Mouse (Mus musculus) heart, adult 8-10 months (tissue): Measurements from ENCODE around the gene Mef2b. TPM values are rescaled to one million over a fixed set of nuclear protein-coding genes. Genes with fewer than 3 reads are reported as not detected.
A peak's percentile ranks its signal among the peaks of the same experiment; 100 is the strongest.
"Not testable (repeated sequence)": the region's sequence is repeated elsewhere in the genome, so short reads cannot be mapped to it uniquely, and the experiment has no call there.

Experiments used
- DNase-seq: peaks from one replicate; pipeline ENCODE4 v3.0.0; 2022; ENCODE audit warnings: low spot score
- total RNA-seq, 4 experiments: library from RNA; stranded (reverse); gene quantifications; 2 replicates each; pipeline ENCODE4 v1.2.4; 2022

The Mef2b gene
- total RNA-seq, 4 experiments from 2014 or later, result 0.25 to 0.78 (median 0.29) TPM; not detected in 1

GRCm38 (mm10) chr8:70178231-70178630 lies 38.7 kb downstream of the Mef2b start:
- DNase-seq, result no peak

DNA sequence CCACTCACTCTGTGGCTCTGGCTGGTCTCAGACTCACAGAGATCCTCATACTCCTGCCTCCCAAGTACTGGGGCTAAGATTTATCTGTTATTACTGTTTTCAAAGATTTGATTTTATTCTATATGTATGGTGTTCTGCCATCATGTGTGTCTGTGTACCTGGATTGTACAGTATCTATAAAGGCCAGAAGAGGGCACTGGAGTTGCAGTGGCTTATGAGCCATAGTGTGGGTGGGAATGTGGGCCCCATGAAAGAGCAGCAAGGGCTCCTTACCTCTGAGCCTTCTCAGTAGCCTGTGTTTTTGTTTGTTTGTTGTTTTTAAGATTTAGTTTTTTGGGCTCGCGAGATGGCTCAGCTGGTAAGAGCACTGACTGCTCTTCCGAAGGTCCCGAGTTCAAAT lies 39.6 kb downstream of the Mef2b start:
- DNase-seq, result no peak

DNA sequence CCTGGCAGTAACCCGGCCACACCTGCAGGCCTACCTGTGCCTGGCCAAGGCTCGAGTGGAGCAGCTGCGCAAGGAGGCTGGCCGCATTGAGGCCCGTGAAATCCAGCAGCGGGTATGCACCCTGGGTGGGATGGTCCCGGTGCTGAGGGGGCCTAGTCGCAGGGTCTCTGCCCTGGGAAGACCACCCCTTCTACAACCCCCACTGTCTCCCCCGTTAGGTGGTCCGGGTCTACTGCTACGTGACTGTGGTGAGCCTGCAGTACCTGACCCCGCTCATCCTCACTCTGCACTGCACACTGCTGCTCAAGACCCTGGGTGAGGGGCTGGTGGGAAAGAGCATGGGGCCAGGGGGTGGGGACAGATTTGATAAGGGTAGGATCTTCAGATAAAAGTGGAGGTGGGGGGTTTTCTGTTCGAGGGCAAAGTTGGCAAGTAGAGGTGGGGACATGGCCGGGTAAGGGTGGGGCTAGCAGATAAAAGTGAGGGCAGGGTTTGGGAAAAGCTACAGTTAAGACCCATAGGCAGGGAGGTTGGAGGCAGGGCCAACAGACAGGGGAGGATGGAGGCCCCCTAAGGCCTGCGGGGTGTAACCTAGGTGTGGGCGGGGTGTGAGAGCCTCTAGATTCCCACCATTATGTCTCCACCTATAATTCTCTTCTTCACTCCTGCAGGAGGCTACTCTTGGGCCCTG lies 41.8 kb downstream of the Mef2b start:
- DNase-seq, result no peak

- no peak for DNase-seq
Observed at GRCm38 (mm10) chr8:70181903-70182252, 42.4 kb downstream of the Mef2b start.

GRCm38 (mm10) chr8:70183194-70183593 lies 43.7 kb downstream of the Mef2b start:
- DNase-seq, result no peak

DNA sequence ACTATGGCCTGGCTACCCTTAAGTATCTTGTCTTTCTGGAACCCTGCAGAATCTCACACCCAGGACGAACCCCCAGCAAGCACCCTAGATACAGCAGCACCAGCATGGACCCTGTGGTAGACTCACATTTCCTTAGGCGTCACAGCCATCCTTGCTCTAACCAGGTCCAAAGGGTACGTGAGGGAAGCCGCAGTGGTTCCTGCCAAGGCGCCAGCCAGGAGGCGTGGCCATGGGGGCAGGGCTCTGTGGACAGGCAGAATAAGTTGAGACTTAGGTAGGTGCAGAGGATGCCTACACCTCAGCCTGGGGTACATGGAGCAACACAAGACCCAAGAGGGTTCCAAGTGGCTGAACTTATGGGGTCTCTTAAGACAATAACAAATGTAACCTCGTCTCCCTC lies 49.2 kb downstream of the Mef2b start:
- no peak for DNase-seq

DNA sequence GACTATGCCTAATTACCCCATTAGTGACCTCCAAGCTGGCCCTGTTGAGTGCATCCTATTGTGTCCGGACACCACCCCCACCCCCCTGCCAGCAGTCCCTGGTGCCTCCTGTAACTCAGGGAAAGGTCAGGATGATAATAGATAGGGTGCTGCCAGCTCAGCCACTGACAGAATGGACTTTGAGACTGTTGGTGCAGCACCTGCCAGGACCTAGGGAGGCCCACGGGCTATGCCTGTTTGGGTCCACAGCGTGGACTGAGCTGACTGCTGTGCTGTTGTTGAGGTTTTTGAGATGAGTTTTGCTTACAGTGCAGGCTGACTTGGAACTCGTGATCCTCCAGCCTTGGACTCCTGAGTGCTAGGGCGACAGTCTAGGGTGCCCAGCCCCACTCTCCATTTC lies 53.7 kb downstream of the Mef2b start:
- no peak for DNase-seq

DNA sequence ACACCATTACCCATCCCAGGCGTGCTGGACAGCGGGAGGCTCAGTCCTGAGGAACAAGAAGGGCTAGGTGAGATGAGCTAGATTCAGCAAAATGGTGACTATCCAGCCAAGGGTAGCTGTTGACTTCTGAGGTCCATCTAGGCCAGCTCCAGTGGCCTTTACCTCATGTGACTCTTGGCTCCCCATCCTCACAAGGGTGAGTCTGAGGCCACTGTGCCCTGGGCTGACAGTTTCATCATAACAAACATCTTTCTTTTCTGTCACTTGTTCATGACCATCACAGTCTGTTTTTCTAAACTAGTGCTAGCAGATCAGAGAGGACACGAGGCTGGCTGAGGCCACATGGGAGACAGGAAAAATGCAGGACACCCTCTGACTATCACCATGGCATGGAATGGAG lies 54.7 kb downstream of the Mef2b start:
- DNase-seq, result no peak

- DNase-seq, result no peak
Observed at GRCm38 (mm10) chr8:70195762-70196161, 56.3 kb downstream of the Mef2b start.

GRCm38 (mm10) chr8:70197603-70198002 lies 58.1 kb downstream of the Mef2b start:
- DNase-seq, result no peak

GRCm38 (mm10) chr8:70200098-70200681 lies 60.7 kb downstream of the Mef2b start:
- no peak for DNase-seq

DNA sequence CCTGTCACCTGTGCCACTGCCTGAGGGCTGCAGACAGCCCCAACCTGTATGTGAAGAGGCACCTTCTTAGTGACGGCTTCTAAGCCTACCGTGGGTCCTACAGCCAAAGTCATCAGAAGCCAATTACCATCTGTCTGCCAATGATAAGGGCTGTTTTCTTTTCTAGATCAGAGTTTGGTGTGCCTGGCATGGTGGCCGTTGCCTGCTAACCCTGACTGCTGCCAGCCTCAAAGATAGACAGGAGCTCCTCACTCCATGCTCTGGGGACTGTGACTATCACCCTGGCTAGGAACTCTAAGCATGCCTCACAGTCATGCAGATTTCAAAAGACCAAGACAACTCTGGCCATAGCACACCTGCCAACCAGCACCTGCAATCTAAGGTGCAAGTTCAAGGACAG lies 61.9 kb downstream of the Mef2b start:
- no peak for DNase-seq

GRCm38 (mm10) chr8:70203072-70203471 lies 63.6 kb downstream of the Mef2b start:
- no peak for DNase-seq

DNA sequence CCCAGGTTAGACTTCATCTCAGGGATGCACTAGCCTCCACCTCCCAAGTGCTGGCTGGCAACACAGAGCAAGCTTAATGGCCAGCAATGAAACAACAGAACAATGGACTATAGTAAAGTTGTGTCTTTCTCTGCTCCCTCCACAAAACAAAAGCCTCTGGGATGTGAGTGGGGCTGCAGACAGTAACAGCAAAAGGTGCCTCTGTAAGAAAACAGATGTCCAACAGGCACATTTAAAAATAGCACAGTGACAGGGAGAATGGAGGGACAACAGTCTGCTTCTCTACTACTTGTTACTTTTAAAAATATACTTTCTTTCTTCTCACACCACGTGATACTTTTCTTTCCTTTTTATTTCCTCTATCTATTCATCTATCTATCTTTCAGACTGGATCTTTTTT lies 65.2 kb downstream of the Mef2b start:
- DNase-seq, result no peak

DNA sequence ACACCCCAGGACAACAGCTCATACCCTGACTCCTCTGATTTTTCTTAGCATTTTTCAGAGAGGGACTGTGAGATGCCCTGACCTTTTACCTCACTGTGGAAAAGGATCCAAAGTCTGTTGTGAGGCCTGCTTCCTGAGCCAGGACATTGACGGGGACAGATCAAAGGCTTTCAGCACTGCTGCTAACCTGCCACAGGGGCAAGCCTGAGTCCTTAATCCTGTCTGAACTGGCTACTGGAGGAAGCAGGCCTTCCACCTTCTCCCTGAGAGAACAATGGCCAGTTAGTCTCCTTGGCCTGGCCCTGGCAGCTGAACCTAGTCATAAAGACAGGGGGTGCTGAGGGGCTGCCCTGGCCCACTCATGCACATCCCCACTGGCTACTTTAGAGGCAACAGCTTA lies 68.6 kb downstream of the Mef2b start:
- no peak for DNase-seq

DNA sequence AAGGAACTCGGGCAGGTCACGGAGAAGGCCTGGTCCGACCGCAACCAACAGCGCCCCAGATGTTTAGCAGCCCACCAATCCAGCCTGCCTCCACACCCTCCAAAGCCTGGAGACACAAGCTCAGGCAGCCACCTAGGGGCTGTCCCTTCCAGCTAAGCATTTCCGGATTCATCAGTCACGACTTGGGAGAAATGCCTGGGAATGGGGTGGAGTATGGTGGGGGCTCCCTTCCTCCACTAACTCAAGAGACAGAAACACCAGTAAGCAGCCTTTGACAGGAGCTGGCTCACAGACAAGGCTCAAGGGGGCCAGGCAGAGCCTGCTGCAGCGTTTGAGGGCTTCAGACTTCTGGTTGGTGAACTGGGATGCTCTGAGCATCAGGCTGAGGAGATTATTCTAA lies 71.0 kb downstream of the Mef2b start:
- DNase-seq, result no peak

- DNase-seq, result no peak
Observed at GRCm38 (mm10) chr8:70211275-70211674, 71.8 kb downstream of the Mef2b start.

DNA sequence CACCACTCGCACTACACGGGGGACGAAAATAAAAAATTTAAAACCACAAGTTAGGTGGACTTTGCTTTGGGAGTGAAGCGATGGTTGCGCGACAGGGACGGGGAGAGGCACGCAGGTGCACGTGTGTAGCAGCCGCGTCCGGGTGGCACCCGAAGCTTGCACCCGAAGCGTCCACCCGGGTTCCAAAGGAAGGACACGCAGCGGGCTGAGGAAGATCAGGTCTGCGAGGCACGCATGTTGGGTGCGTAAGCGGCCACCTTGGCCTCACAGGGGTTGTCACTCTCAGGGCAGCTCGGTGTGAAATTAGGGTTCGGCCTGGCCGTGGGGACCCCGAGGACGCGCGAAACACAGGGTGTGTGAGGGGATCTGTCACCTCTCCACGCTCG lies 72.2 kb downstream of the Mef2b start:
- peak; percentile 32 for DNase-seq

DNA sequence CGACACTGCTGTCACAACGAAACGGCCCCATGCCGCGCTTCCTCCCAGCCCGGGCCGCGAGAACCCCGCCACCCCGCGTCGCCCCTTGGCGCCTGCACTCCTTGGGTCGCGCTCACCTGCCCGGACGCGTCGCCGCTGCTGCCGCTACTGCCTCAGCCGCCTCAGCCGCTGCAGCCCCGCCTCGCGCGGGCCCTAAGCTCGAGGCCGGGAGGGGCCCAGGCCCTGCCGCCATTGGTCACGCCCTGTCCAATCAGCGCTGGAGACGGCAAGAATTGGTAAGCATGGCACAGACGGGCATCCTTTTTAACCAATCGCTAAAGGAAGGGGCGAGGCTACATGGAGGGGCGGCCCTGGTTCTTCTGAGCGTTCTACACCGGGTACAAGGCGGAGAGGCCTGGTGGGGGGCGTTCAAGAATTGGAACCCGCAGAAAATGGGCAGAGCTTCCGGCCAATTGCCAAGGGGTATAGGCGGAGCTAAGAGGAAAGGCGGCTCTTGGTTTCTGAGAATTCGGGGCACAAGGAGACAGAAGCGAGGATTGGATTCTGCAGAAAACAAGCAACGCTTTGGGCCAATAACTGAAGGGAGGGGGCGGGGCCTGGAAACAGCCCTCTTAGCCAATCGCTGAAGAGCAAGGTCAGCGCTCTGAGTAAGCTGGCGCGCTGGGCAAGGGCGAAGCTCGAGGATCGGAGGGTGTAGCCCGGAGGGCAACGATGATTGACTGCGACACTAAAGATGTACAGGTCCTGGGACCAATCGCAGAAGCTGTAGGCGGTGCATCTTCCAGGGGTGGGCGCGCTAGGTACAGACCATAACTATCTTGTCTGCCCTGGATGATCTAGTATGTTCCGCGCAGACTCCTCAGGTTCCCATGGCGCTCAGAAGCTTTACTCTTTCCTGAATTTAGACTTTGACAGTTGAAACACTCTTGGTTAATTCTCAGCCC lies 72.9 kb downstream of the Mef2b start, which contains the start of gene Slc25a42:
TSS of gene Slc25a42 (minus strand) at position 194 of the 944 bp plus-strand sequence.
- peak; percentile 98 for DNase-seq

GRCm38 (mm10) chr8:70214411-70214810 lies 74.9 kb downstream of the Mef2b start:
- no peak for DNase-seq

- DNase-seq, result no peak
Observed at GRCm38 (mm10) chr8:70215092-70215491, 75.6 kb downstream of the Mef2b start.

DNA sequence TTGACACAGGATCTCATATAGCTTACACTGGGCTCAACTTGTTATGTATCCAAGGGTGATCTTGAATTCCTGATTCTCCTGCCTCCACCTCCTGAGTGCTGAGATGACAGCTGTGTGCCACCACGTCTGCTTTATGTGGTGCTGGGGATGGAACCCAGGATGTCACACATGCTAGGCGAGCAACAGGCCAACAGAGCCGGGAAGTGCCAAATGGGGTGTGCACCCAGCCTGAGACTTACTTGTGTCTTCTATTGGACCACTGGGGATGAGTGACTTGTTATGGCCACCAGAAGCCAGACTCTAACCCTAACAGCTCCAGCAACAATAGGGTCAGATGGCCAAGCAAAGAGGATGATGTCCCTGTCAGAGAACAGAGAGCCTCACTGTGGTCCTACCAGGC lies 76.7 kb downstream of the Mef2b start:
- DNase-seq, result not testable (repeated sequence)

- peak; percentile 70 for DNase-seq
Observed at GRCm38 (mm10) chr8:70216566-70216965, 77.1 kb downstream of the Mef2b start.
